Mouse (Mus musculus) WW6 (cell line): ENCODE data around the gene Igsf21.

Experiments used
- DNase-seq: peaks from one replicate; pipeline ENCODE4 v3.0.0-alpha.2; 2013; ENCODE audit warnings: low read depth, low spot score

The Igsf21 gene

GRCm38 (mm10) chr4:139993111-139993755 lies 253.4 kb downstream of the Igsf21 start:
- no peak for DNase-seq

DNA sequence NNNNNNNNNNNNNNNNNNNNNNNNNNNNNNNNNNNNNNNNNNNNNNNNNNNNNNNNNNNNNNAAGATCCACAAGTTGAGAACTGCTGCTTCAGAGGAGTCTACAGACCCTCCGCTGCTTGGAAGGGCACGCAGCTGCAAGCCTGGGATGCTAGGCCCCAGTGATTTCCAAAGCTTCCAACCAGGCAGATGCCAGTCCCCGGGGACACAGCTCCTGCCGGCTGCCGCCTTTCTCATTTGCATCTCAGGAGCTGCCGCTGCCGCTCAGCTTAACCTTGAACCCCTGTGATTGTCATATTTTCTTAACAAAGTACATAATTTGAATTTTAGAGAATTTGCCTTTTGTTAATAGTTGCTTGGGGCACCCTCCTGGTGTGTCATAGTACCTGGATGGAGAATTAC lies 259.7 kb downstream of the Igsf21 start:
- DNase-seq: no peak

DNA sequence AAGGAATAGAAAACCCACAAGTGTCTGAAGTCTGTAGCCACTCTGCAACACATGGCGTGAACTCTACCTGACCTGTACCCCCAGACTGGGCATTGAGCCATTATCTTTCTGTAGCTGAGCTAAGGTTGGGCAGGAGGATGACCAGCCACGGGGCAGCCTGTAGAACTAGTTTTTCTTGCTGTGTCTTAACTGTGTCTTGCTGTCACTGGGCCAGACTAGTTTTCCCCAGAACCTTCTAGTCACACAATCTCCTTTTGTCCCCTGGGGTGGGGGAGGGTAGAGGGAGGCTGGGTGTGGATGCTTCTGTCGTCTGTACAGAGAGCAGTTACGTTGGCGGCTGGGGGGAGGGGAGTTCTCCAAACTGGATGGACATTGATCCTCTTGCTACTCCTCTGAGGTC lies 267.9 kb downstream of the Igsf21 start:
- no peak for DNase-seq

DNA sequence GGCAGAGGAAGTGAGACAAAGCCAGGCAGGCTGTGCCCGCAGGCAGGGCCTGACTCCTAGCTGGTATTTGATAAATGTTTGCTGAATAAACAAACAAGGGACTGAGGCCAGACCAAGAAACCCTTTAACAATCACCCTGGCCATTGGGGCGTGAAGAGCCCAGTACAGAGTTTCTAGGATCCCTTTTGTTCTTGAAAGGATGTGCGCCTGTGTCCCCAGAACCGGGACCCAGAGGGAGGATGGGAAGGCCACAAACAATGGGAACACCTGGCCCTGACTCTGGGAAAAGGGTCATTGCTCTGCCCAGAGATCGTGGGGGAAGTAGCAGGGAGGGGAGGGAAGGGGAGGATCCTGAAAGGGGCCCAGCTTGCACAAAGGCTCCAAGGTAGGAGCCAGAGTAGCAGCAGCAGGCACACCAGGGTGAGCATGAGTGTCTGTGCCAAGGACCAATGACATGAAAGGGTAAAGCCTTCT lies 269.2 kb downstream of the Igsf21 start:
- no peak for DNase-seq
